Mouse (Mus musculus) forebrain, postnatal 0 days (tissue): ENCODE measurements around the gene Hist2h2be. TPM values are rescaled to one million over a fixed set of nuclear protein-coding genes. Genes with fewer than 3 reads are reported as not detected.
A peak's percentile ranks its signal among the peaks of the same experiment; 100 is the strongest.

Experiments used
- ATAC-seq: fragments of 200-750 bp; cut with Nextera tagmentation; 2 replicates; pipeline ENCODE4 v1.8.0; 2017; ENCODE audit warnings: mild to moderate bottlenecking, moderate library complexity
- DNase-seq: peaks from one replicate; pipeline ENCODE4 v3.0.0-alpha.2; 2015
- H3K27ac ChIP-seq: fragments of 300-500 bp; sonication (generic); 2 replicates; pipeline ENCODE4 v1.5.1; 2014; ENCODE audit warnings: low read depth, mild to moderate bottlenecking, antibody characterized with exemption, low read length, moderate library complexity, mixed read lengths
- H3K27me3 ChIP-seq: fragments of 300-500 bp; sonication (generic); 2 replicates; pipeline ENCODE4 v1.6.1; 2014; ENCODE audit warnings: mild to moderate bottlenecking, low read length, mixed read lengths; ENCODE audit not compliant: insufficient read depth
- H3K36me3 ChIP-seq: fragments of 300-500 bp; sonication (generic); 2 replicates; pipeline ENCODE4 v1.6.1; 2014; ENCODE audit warnings: mild to moderate bottlenecking, moderate library complexity; ENCODE audit not compliant: insufficient read depth
- H3K4me1 ChIP-seq: fragments of 300-500 bp; sonication (generic); 2 replicates; pipeline ENCODE4 v1.6.1; 2014; ENCODE audit warnings: antibody characterized with exemption; ENCODE audit not compliant: insufficient read depth
- H3K4me2 ChIP-seq: fragments of 300-500 bp; sonication (generic); 2 replicates; pipeline ENCODE4 v1.6.1; 2014; ENCODE audit warnings: low read depth, mild to moderate bottlenecking, moderate library complexity
- H3K4me3 ChIP-seq: fragments of 300-500 bp; sonication (generic); 2 replicates; pipeline ENCODE4 v1.5.1; 2014; ENCODE audit warnings: low read depth, low read length, mixed read lengths
- H3K9ac ChIP-seq: fragments of 300-500 bp; sonication (generic); 2 replicates; pipeline ENCODE4 v1.6.1; 2014; ENCODE audit warnings: mild to moderate bottlenecking
- H3K9me3 ChIP-seq: fragments of 300-500 bp; sonication (generic); 2 replicates; pipeline ENCODE4 v1.6.1; 2016; ENCODE audit warnings: low read length
- CTCF ChIP-seq: sonication (generic); IDR thresholded peaks from 2 replicates; pipeline ENCODE4 v1.5.1; 2016; ENCODE audit warnings: antibody characterized with exemption, control low read depth, low read depth
- WGBS: fragments of 180-500 bp; shearing (Covaris S2); extraction: QIAGEN DNeasy Blood & Tissue Kit; methylation state at CpG from one replicate; pipeline ENCODE4 v1.1.7; 2014; 5-methylcytosine and 5-hydroxymethylcytosine counted together
- polyA plus RNA-seq: library from polyadenylated mRNA; unstranded; fragments of >200 nt; fragmentation: Nextera tagmentation; extraction: Ambion mirVana; gene quantifications from 2 replicates; pipeline ENCODE4 v1.2.1, GENCODE M21; 2015
- total RNA-seq: library from RNA; depleted of rRNA; stranded (reverse); fragments of >200 nt; gene quantifications from 2 replicates; pipeline ENCODE4 v1.2.3, GENCODE M21; 2014

The Hist2h2be gene
- total and polyA plus RNA-seq, 2 experiments from 2014 or later, result 3.6 to 12.2 TPM

- no peak overlapping the region for H3K9ac ChIP-seq
- DNase-seq (no peak), ATAC-seq (no peak)
- peak overlapping the region; percentile 39 for H3K4me2 ChIP-seq
- H3K4me3 ChIP-seq, result no peak overlapping the region
- TF ChIP-seq CTCF, result no peak
- H3K27me3 ChIP-seq, result no peaks in the 10 kb centered on the region
- no peaks in the 10 kb centered on the region for H3K9me3 ChIP-seq
- 49% methylated on average over 6 of the region's 6 CpGs for WGBS
- H3K4me1 ChIP-seq, result 0 out of 2 replicates have a peak, but pooled peaks cover 9% of the 10 kb centered on the region
- no peaks in the 10 kb centered on the region for H3K36me3 ChIP-seq
- no peak overlapping the region for H3K27ac ChIP-seq
These were observed 27.5 kb downstream of the Hist2h2be start for GRCm38 (mm10) chr3:96248141-96249033.

GRCm38 (mm10) chr3:96249034-96249345, 28.1 kb downstream of the Hist2h2be start:
- 39% methylated on average over 4 of the region's 4 CpGs for WGBS
- H3K27ac ChIP-seq, result no peak overlapping the region
- no peak overlapping the region for H3K4me3 ChIP-seq
- no peak overlapping the region for H3K4me2 ChIP-seq
- DNase-seq (no peak), ATAC-seq (no peak)
- no peak overlapping the region for H3K9ac ChIP-seq
- 0 out of 2 replicates have a peak, but pooled peaks cover 9% of the 10 kb centered on the region for H3K4me1 ChIP-seq
- H3K27me3 ChIP-seq, result no peaks in the 10 kb centered on the region
- H3K9me3 ChIP-seq, result no peaks in the 10 kb centered on the region
- no peaks in the 10 kb centered on the region for H3K36me3 ChIP-seq
- no peak for TF ChIP-seq CTCF

- WGBS, result 74% methylated on average over 3 of the region's 3 CpGs
- ATAC-seq (no peak), DNase-seq (no peak)
- H3K9ac ChIP-seq, result no peak overlapping the region
- H3K36me3 ChIP-seq, result no peaks in the 10 kb centered on the region
- H3K4me2 ChIP-seq, result no peak overlapping the region
- TF ChIP-seq CTCF, result no peak
- H3K27me3 ChIP-seq, result no peaks in the 10 kb centered on the region
- no peaks in the 10 kb centered on the region for H3K9me3 ChIP-seq
- no peak overlapping the region for H3K4me3 ChIP-seq
- H3K27ac ChIP-seq, result no peak overlapping the region
- H3K4me1 ChIP-seq, result 0 out of 2 replicates have a peak, but pooled peaks cover 4% of the 10 kb centered on the region
These were observed 30.0 kb downstream of the Hist2h2be start for GRCm38 (mm10) chr3:96250890-96251289.

DNA sequence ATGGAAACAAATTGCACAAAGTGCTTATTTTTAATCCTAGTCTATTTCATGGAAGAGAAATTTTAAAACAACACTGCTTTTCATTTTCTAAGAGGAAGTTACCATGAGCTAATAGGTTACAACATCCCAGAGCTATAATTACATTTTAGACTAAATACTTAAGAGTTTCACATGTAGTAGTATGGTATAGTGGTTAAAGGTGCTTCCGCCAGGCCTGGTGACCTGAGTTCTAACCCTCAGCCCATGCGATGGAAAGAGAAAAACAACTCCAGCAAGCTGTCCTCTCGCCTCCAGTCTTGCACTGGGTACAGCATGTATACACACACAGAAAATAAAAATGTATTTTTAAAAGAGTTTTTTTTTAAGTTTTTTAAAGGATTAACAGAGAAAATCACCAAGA, 30.9 kb downstream of the Hist2h2be start:
- H3K4me1 ChIP-seq, result 0 out of 2 replicates have a peak, but pooled peaks cover 4% of the 10 kb centered on the region
- TF ChIP-seq CTCF, result no peak
- H3K27ac ChIP-seq, result no peak overlapping the region
- ATAC-seq (no peak), DNase-seq (no peak)
- no peaks in the 10 kb centered on the region for H3K9me3 ChIP-seq
- H3K27me3 ChIP-seq, result no peaks in the 10 kb centered on the region
- no peak overlapping the region for H3K4me2 ChIP-seq
- no peak overlapping the region for H3K4me3 ChIP-seq
- H3K36me3 ChIP-seq, result no peaks in the 10 kb centered on the region
- 93% methylated on average over 3 of the region's 3 CpGs for WGBS
- no peak overlapping the region for H3K9ac ChIP-seq

DNA sequence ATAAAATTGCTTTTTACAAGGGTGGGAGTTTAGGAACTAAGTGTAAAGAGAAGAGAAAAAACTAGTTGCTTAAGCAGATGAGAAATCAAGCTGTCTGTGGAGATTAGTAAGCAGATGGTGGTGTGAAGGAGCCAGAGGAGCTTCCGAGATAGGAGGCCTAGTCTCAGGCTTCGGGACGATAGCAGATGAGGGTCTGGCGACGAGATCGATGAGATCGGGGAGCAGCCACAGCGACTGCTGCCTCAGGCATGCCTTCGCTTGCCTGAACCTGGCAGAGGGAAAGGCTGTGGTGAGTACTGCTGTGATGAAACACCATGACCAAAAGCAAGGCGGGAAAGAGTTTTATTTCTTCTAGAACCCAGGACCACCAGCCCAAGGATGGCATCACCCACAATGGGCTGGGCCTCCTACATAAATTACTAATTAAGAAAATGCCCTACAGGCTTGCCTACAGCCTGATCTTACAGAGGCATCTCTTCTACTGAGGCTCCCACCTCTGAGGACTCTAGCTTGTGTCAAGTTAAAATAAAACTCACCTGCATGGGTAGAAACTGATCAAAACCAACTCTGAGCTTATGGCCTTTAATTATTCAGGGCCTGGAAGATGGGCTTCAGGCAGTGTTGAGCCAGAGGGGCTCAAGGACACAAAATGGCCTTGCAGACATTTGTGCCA, 33.9 kb downstream of the Hist2h2be start:
- DNase-seq (peak; percentile 48), ATAC-seq (peak; percentile 68)
- Histone ChIP-seq H3K9me3 (no peaks in the 10 kb centered on the region), H3K36me3 (no peaks in the 10 kb centered on the region), H3K27ac (no peak overlapping the region), H3K27me3 (no peaks in the 10 kb centered on the region), H3K4me3 (no peak overlapping the region), H3K9ac (no peak overlapping the region), H3K4me1 (no peaks in the 10 kb centered on the region), H3K4me2 (no peak overlapping the region)
- 55% methylated on average over 10 of the region's 10 CpGs for WGBS
- TF ChIP-seq CTCF, result no peak

- no peaks in the 10 kb centered on the region for H3K27me3 ChIP-seq
- H3K27ac ChIP-seq, result no peak overlapping the region
- no peak overlapping the region for H3K4me3 ChIP-seq
- DNase-seq (no peak), ATAC-seq (no peak)
- no peaks in the 10 kb centered on the region for H3K4me1 ChIP-seq
- no peak overlapping the region for H3K9ac ChIP-seq
- no peak overlapping the region for H3K4me2 ChIP-seq
- TF ChIP-seq CTCF, result no peak
- no peaks in the 10 kb centered on the region for H3K9me3 ChIP-seq
- WGBS, result 83% methylated on average over 5 of the region's 5 CpGs
- H3K36me3 ChIP-seq, result no peaks in the 10 kb centered on the region
These were observed 35.1 kb downstream of the Hist2h2be start for GRCm38 (mm10) chr3:96255926-96256593.

- H3K4me3 ChIP-seq, result no peak overlapping the region
- H3K9ac ChIP-seq, result no peak overlapping the region
- H3K27ac ChIP-seq, result no peak overlapping the region
- no peaks in the 10 kb centered on the region for H3K27me3 ChIP-seq
- 81% methylated on average over 3 of the region's 3 CpGs for WGBS
- no peaks in the 10 kb centered on the region for H3K9me3 ChIP-seq
- ATAC-seq (no peak), DNase-seq (no peak)
- peaks cover 10% of the 10 kb centered on the region for H3K4me1 ChIP-seq
- H3K4me2 ChIP-seq, result no peak overlapping the region
- no peaks in the 10 kb centered on the region for H3K36me3 ChIP-seq
- TF ChIP-seq CTCF, result no peak
These were observed 36.3 kb downstream of the Hist2h2be start for GRCm38 (mm10) chr3:96257190-96257589.
